Mouse (Mus musculus) liver, postnatal 0 days (tissue): Measurements from ENCODE around the gene Snapc4. TPM values are rescaled to one million over a fixed set of nuclear protein-coding genes. Genes with fewer than 3 reads are reported as not detected.
"Not testable (repeated sequence)": the region's sequence is repeated elsewhere in the genome, so short reads cannot be mapped to it uniquely, and the experiment has no call there.

Source experiments
- ATAC-seq: fragments of 200-750 bp; cut with Nextera tagmentation; 2 replicates; pipeline ENCODE4 v1.8.0; 2017; ENCODE audit warnings: mild to moderate bottlenecking, moderate library complexity
- DNase-seq: peaks from one replicate; pipeline ENCODE4 v3.0.0-alpha.2; 2016
- H3K27ac ChIP-seq: fragments of 300-500 bp; sonication (generic); 2 replicates; pipeline ENCODE4 v1.5.1; 2014; ENCODE audit warnings: antibody characterized with exemption, moderate library complexity, mild to moderate bottlenecking, low read depth
- H3K27me3 ChIP-seq: fragments of 300-500 bp; sonication (generic); 2 replicates; pipeline ENCODE4 v1.6.1; 2014; ENCODE audit warnings: low read length, control low read depth, mixed read lengths; ENCODE audit not compliant: insufficient read depth
- H3K36me3 ChIP-seq: fragments of 300-500 bp; sonication (generic); replicated peaks from 2 replicates; pipeline ENCODE4 v1.6.1; 2014; ENCODE audit warnings: mild to moderate bottlenecking, control low read depth, low read length, moderate library complexity, mixed read lengths; ENCODE audit not compliant: insufficient read depth
- H3K4me1 ChIP-seq: fragments of 300-500 bp; sonication (generic); 2 replicates; pipeline ENCODE4 v1.6.1; 2014; ENCODE audit warnings: antibody characterized with exemption, mild to moderate bottlenecking, control low read depth; ENCODE audit not compliant: insufficient read depth
- H3K4me2 ChIP-seq: fragments of 300-500 bp; sonication (generic); 2 replicates; pipeline ENCODE4 v1.6.1; 2014; ENCODE audit warnings: low read depth, mild to moderate bottlenecking, low read length, moderate library complexity, mixed read lengths
- H3K4me3 ChIP-seq: fragments of 300-500 bp; sonication (generic); 2 replicates; pipeline ENCODE4 v1.5.1; 2014; ENCODE audit warnings: low read depth, low read length
- H3K9ac ChIP-seq: fragments of 300-500 bp; sonication (generic); replicated peaks from 2 replicates; pipeline ENCODE4 v1.6.1; 2014; ENCODE audit warnings: mild to moderate bottlenecking, moderate library complexity
- H3K9me3 ChIP-seq: fragments of 300-500 bp; sonication (generic); 2 replicates; pipeline ENCODE4 v1.6.1; 2016; ENCODE audit warnings: mild to moderate bottlenecking, control low read depth, low read length, mixed read lengths
- CTCF ChIP-seq: sonication (generic); IDR thresholded peaks from 2 replicates; pipeline ENCODE4 v1.5.1; 2016; ENCODE audit warnings: antibody characterized with exemption, low read depth
- EP300 ChIP-seq: IDR thresholded peaks from 2 replicates; pipeline ENCODE4 v1.6.1; 2016; ENCODE audit warnings: antibody characterized with exemption, low read depth, mild to moderate bottlenecking
- WGBS: fragments of 180-500 bp; shearing (Covaris S2); extraction: QIAGEN DNeasy Blood & Tissue Kit; methylation state at CpG from one replicate; pipeline ENCODE4 v1.1.7; 2014; ENCODE audit not compliant: insufficient replicate concordance; 5-methylcytosine and 5-hydroxymethylcytosine counted together
- polyA plus RNA-seq: library from polyadenylated mRNA; unstranded; fragments of >200 nt; fragmentation: Nextera tagmentation; extraction: Ambion mirVana; gene quantifications from 2 replicates; pipeline ENCODE4 v1.2.1, GENCODE M21; 2015

Gene Snapc4
- polyA plus RNA-seq, 1 experiment from 2014 or later: 5.5 TPM

DNA sequence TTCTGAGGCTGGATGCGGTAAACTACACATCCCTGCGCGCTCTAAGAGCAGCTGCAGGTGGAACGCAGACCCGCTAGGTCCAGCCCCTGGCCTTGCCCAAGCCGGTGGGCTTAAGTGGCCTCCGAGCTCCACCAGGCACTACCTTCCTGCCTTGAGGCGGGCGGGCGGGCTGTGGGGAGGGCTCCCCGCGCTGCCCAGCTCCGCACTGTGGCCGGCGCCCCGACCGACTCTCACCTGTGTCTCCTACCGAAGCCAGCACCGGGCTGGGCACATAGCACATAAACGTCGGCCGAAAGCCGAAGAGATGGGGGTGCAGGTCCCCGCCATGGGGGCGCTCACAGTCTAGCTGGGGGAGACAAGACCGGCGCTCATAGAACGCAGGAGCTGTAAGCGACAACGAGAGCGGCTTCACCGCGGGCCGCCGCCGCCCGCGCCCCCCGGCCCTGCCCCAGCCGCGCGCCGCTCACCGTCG is 8.3 kb upstream of the Snapc4 start:
- Histone ChIP-seq H3K36me3 (peaks cover 68% of the 10 kb centered on the region), H3K9ac (peak overlapping the region; percentile 96), H3K4me1 (peaks cover 13% of the 10 kb centered on the region), H3K4me3 (peak overlapping the region; percentile 92), H3K4me2 (peak overlapping the region; percentile 94), H3K9me3 (no peaks in the 10 kb centered on the region), H3K27ac (peak overlapping the region; percentile 67), H3K27me3 (no peaks in the 10 kb centered on the region)
- WGBS: 3% methylated on average over 31 of the region's 45 CpGs
- DNase-seq: no peak
- peak; percentile 71 for ATAC-seq
- no peak for TF ChIP-seq CTCF
- TF ChIP-seq EP300: no peak

- Histone ChIP-seq H3K27ac (no peak overlapping the region), H3K4me1 (peaks cover 13% of the 10 kb centered on the region), H3K36me3 (peaks cover 61% of the 10 kb centered on the region), H3K9me3 (no peaks in the 10 kb centered on the region), H3K27me3 (no peaks in the 10 kb centered on the region), H3K4me3 (0 out of 2 replicates have a peak overlapping the region, but pooled peaks have one; percentile 92), H3K9ac (peak overlapping the region; percentile 30), H3K4me2 (peak overlapping the region; percentile 94)
- DNase-seq (no peak), ATAC-seq (no peak)
- 74% methylated on average over 3 of the region's 3 CpGs for WGBS
- no peak for TF ChIP-seq EP300
Measured at GRCm38 (mm10) chr2:26387713-26388112, 7.3 kb upstream of the Snapc4 start.

DNA sequence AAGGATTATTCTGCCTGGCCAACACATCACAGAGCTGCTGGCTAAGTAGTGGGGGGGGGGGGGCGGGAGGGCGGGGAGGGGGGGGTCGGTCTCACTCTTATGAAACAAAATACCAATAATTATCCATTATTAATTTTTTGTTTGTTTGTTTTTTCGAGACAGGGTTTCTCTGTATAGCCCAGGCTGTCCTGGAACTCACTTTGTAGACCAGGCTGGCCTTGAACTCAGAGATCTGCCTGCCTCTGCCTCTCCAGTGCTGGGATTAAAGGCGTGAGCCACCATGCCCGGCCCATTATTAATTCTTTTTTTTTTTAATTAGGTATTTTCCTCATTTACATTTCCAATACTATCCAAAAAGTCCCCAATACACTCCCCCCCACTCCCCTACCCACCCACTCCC is 418 bp upstream of the Snapc4 start:
- not testable (repeated sequence) for ATAC-seq

GRCm38 (mm10) chr2:26372396-26372795 is 8.1 kb downstream of the Snapc4 start:
- no peak overlapping the region for H3K27ac ChIP-seq
- 92% methylated on average over 8 of the region's 8 CpGs for WGBS
- ATAC-seq (no peak), DNase-seq (no peak)
- H3K9me3 ChIP-seq: no peaks in the 10 kb centered on the region
- no peaks in the 10 kb centered on the region for H3K4me1 ChIP-seq
- H3K4me2 ChIP-seq: no peak overlapping the region
- no peak overlapping the region for H3K9ac ChIP-seq
- peaks cover 78% of the 10 kb centered on the region for H3K36me3 ChIP-seq
- no peak for TF ChIP-seq EP300
- no peak for TF ChIP-seq CTCF
- H3K4me3 ChIP-seq: no peak overlapping the region
- H3K27me3 ChIP-seq: no peaks in the 10 kb centered on the region

More for the DNA sequence above, 418 bp upstream of the Snapc4 start:
- not testable (repeated sequence) for H3K27ac ChIP-seq, H3K27me3 ChIP-seq, H3K9me3 ChIP-seq, DNase-seq, H3K4me1 ChIP-seq
- 26% methylated on average over 6 of the region's 6 CpGs for WGBS
- peak overlapping the region; percentile 83; the same call in 1 of the 2 replicates for H3K9ac ChIP-seq
- peak overlapping the region; percentile 99 for H3K4me2 ChIP-seq
- peak overlapping the region; percentile 82 for H3K4me3 ChIP-seq
- peaks cover 57% of the 10 kb centered on the region for H3K36me3 ChIP-seq

- ATAC-seq: no peak
Measured at GRCm38 (mm10) chr2:26368572-26368971, 11.9 kb downstream of the Snapc4 start.

GRCm38 (mm10) chr2:26367911-26368310 is 12.5 kb downstream of the Snapc4 start:
- Histone ChIP-seq H3K36me3 (peaks cover 55% of the 10 kb centered on the region), H3K9ac (no peak overlapping the region), H3K4me3 (no peak overlapping the region), H3K27me3 (no peaks in the 10 kb centered on the region), H3K9me3 (no peaks in the 10 kb centered on the region), H3K4me1 (no peaks in the 10 kb centered on the region), H3K27ac (no peak overlapping the region), H3K4me2 (no peak overlapping the region)
- WGBS: 82% methylated on average over 6 of the region's 6 CpGs
- no peak for TF ChIP-seq EP300
- no peak for DNase-seq
- no peak for ATAC-seq

More at GRCm38 (mm10) chr2:26368572-26368971, 11.9 kb downstream of the Snapc4 start:
- DNase-seq: no peak
- WGBS: 76% methylated on average over 1 of the region's 1 CpGs
- TF ChIP-seq EP300 (no peak), CTCF (no peak)
- Histone ChIP-seq H3K9ac (no peak overlapping the region), H3K4me2 (no peak overlapping the region), H3K9me3 (no peaks in the 10 kb centered on the region), H3K4me3 (no peak overlapping the region), H3K27me3 (no peaks in the 10 kb centered on the region), H3K36me3 (peaks cover 61% of the 10 kb centered on the region), H3K4me1 (no peaks in the 10 kb centered on the region), H3K27ac (no peak overlapping the region)
